Mouse (Mus musculus): ENCODE results near the gene Mta1. TPM values are rescaled to one million over a fixed set of nuclear protein-coding genes. Genes with fewer than 3 reads are reported as not detected.

The Mta1 gene
- polyA plus RNA-seq, 1 experiment: 90.8 TPM

- H3ac ChIP-seq (ENCODE audit: control insufficient read depth, insufficient read length, low read depth): no peak overlapping the region
- TF ChIP-seq MAX (IDR thresholded peaks at IDR 0.05) (no peak), MYOG (IDR thresholded peaks at IDR 0.05; ENCODE audit: control insufficient read depth, extremely low read depth, insufficient read length) (no peak), FOSL1 (IDR thresholded peaks at IDR 0.05; ENCODE audit: insufficient read depth, low read length, poor library complexity, severe bottlenecking) (no peak)
- no peaks in the 10 kb centered on the region for H3K27me3 ChIP-seq (ENCODE audit: control insufficient read depth, insufficient read depth, insufficient read length)
- H3K79me3 ChIP-seq (ENCODE audit: low read depth): no peaks in the 10 kb centered on the region
- peaks cover 11% of the 10 kb centered on the region for H3K36me3 ChIP-seq (ENCODE audit: control insufficient read depth, insufficient read depth)
- no peaks in the 10 kb centered on the region for H3K79me2 ChIP-seq (ENCODE audit: control insufficient read depth, insufficient read depth)
- no peak overlapping the region for H3K4me3 ChIP-seq (ENCODE audit: insufficient read depth, poor library complexity, severe bottlenecking)
Measured at GRCm38 (mm10) chr12:113168031-113168536, 70.0 kb downstream of the Mta1 start.

DNA sequence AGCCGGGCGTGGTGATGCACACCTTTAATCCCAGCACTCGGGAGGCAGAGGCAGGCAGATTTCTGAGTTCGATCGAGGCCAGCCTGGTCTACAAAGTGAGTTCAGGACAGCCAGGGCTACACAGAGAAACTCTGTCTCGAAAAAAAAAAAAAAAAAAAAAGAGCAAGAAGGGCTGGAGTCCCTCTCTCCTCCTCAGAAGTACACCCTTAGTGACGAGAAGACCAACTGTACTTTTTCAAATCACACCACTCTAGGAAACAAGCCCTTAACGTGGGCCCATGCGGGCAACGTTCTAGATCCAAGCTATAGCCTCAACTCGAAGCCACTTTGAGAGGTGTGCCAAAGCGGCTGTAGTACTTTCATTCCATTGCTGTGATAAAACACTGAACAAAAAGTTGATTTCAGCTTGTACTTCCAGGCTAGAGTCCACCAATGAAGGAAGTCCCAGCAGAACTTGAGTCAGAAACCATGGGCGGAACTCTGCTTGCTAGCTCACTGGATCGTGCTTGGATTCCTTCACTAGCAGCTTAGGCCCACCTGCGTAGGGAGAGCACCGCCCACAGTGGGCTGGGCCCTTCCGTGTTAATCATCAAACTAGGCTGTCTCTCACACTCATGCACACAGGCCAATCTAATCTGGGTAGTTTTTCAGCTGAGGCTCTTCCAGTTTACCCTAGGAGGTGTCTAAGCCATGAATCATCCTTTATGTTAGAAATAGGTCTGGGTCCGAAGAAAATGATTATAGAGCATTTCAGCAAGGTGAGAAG lies 79.1 kb downstream of the Mta1 start:
- TF ChIP-seq FOSL1 (IDR thresholded peaks at IDR 0.05; ENCODE audit: insufficient read depth, low read length, poor library complexity, severe bottlenecking) (no peak), MYOG (IDR thresholded peaks at IDR 0.05; ENCODE audit: control insufficient read depth, extremely low read depth, insufficient read length) (no peak), CEBPB (IDR thresholded peaks at IDR 0.05; ENCODE audit: low read depth) (no peak), USF1 (IDR thresholded peaks at IDR 0.05; ENCODE audit: low read depth) (no peak), MYOD1 (IDR thresholded peaks at IDR 0.05; ENCODE audit: control insufficient read depth, insufficient read length, low read depth) (no peak), MAX (IDR thresholded peaks at IDR 0.05) (no peak), CTCF (IDR thresholded peaks at IDR 0.05; ENCODE audit: control insufficient read depth, insufficient read depth, insufficient read length) (no peak)
- H3ac ChIP-seq (ENCODE audit: control insufficient read depth, insufficient read length, low read depth): no peak overlapping the region
- H3K27me3 ChIP-seq (ENCODE audit: control insufficient read depth, insufficient read depth, insufficient read length): no peaks in the 10 kb centered on the region
- H3K79me3 ChIP-seq (ENCODE audit: low read depth): no peaks in the 10 kb centered on the region
- H3K4me3 ChIP-seq (ENCODE audit: insufficient read depth, poor library complexity, severe bottlenecking): no peak overlapping the region
- H3K79me2 ChIP-seq (ENCODE audit: control insufficient read depth, insufficient read depth): no peaks in the 10 kb centered on the region
- no peaks in the 10 kb centered on the region for H3K36me3 ChIP-seq (ENCODE audit: control insufficient read depth, insufficient read depth)

GRCm38 (mm10) chr12:113181020-113181419 lies 82.9 kb downstream of the Mta1 start:
- H3K79me2 ChIP-seq (ENCODE audit: control insufficient read depth, insufficient read depth): no peaks in the 10 kb centered on the region
- H3K79me3 ChIP-seq (ENCODE audit: low read depth): no peaks in the 10 kb centered on the region
- H3ac ChIP-seq (ENCODE audit: control insufficient read depth, insufficient read length, low read depth): no peak overlapping the region
- peaks cover 5% of the 10 kb centered on the region for H3K27me3 ChIP-seq (ENCODE audit: control insufficient read depth, insufficient read depth, insufficient read length)
- no peaks in the 10 kb centered on the region for H3K36me3 ChIP-seq (ENCODE audit: control insufficient read depth, insufficient read depth)
- H3K4me3 ChIP-seq (ENCODE audit: insufficient read depth, poor library complexity, severe bottlenecking): no peak overlapping the region
- TF ChIP-seq USF1 (IDR thresholded peaks at IDR 0.05; ENCODE audit: low read depth): no peak
- no peak for TF ChIP-seq MYOD1 (IDR thresholded peaks at IDR 0.05; ENCODE audit: control insufficient read depth, insufficient read length, low read depth)
- TF ChIP-seq FOSL1 (IDR thresholded peaks at IDR 0.05; ENCODE audit: insufficient read depth, low read length, poor library complexity, severe bottlenecking): no peak
- TF ChIP-seq MYOG (IDR thresholded peaks at IDR 0.05; ENCODE audit: control insufficient read depth, extremely low read depth, insufficient read length): no peak
- no peak for TF ChIP-seq MAX (IDR thresholded peaks at IDR 0.05)
- TF ChIP-seq CEBPB (IDR thresholded peaks at IDR 0.05; ENCODE audit: low read depth): no peak
- no peak for TF ChIP-seq CTCF (IDR thresholded peaks at IDR 0.05; ENCODE audit: control insufficient read depth, insufficient read depth, insufficient read length)

- no peaks in the 10 kb centered on the region for H3K79me3 ChIP-seq (ENCODE audit: low read depth)
- peaks cover 5% of the 10 kb centered on the region for H3K27me3 ChIP-seq (ENCODE audit: control insufficient read depth, insufficient read depth, insufficient read length)
- TF ChIP-seq MYOG (IDR thresholded peaks at IDR 0.05; ENCODE audit: control insufficient read depth, extremely low read depth, insufficient read length) (no peak), FOSL1 (IDR thresholded peaks at IDR 0.05; ENCODE audit: insufficient read depth, low read length, poor library complexity, severe bottlenecking) (no peak), MYOD1 (IDR thresholded peaks at IDR 0.05; ENCODE audit: control insufficient read depth, insufficient read length, low read depth) (no peak), CTCF (IDR thresholded peaks at IDR 0.05; ENCODE audit: control insufficient read depth, insufficient read depth, insufficient read length) (no peak), USF1 (IDR thresholded peaks at IDR 0.05; ENCODE audit: low read depth) (no peak), CEBPB (IDR thresholded peaks at IDR 0.05; ENCODE audit: low read depth) (no peak), MAX (IDR thresholded peaks at IDR 0.05) (no peak)
- H3ac ChIP-seq (ENCODE audit: control insufficient read depth, insufficient read length, low read depth): no peak overlapping the region
- no peaks in the 10 kb centered on the region for H3K36me3 ChIP-seq (ENCODE audit: control insufficient read depth, insufficient read depth)
- H3K4me3 ChIP-seq (ENCODE audit: insufficient read depth, poor library complexity, severe bottlenecking): no peak overlapping the region
- no peaks in the 10 kb centered on the region for H3K79me2 ChIP-seq (ENCODE audit: control insufficient read depth, insufficient read depth)
Measured at GRCm38 (mm10) chr12:113184945-113185344, 86.9 kb downstream of the Mta1 start.

DNA sequence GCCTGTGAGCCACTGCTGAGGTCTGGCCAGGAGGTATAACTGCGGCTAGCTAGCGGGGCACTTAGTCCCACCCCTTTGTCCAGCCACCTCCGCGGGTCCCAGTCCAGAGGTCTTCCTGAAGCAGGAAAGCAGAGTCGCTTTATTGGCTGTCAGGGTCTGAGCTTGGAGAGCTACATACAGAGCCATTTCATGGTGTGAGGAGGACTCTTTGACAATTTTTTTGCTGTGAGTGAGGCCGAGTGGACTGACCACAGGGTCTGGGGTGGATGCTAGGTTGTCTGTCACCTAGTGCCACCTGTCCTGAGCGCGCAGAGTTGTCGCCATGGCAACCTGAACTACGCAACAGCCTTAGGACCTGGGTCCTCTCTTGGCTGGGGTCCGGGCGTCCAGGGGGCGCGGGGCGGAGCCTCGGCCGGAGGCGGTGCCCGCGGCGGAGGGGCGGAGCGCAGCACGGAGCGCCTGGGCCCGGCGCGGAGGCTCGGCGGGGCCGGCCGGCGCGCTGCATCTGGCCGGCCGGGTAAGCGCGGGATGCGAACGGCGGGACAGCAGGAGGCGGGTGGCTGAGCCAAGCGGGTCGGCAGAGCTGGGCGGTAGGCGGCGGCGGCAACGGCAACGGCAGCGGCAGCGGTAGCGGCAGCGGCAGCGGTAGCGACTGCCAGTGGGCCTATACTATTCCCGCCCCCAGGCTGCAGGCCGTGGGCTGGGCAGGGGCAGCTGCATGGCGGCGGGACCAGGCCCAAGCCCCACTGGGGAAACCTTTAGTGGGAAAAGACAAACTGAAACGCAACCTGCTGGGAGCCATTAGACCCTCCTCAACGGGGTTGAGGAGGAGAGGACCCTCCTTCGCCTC lies 87.6 kb downstream of the Mta1 start, which contains the start of gene Tmem121:
Tmem121 (plus strand) TSS at position 489 of the 850 bp plus-strand sequence.
- Histone ChIP-seq H3ac (ENCODE audit: control insufficient read depth, insufficient read length, low read depth) (peak within 1 kb of the TSS; percentile 49), H3K27me3 (ENCODE audit: control insufficient read depth, insufficient read depth, insufficient read length) (peaks cover 5% of the 10 kb centered on the region), H3K79me3 (ENCODE audit: low read depth) (no peaks in the 10 kb centered on the region), H3K4me3 (ENCODE audit: insufficient read depth, poor library complexity, severe bottlenecking) (peak within 1 kb of the TSS; percentile 14), H3K36me3 (ENCODE audit: control insufficient read depth, insufficient read depth) (no peaks in the 10 kb centered on the region), H3K79me2 (ENCODE audit: control insufficient read depth, insufficient read depth) (no peaks in the 10 kb centered on the region)
- TF ChIP-seq CTCF (IDR thresholded peaks at IDR 0.05; ENCODE audit: control insufficient read depth, insufficient read depth, insufficient read length) (no peak), MYOG (IDR thresholded peaks at IDR 0.05; ENCODE audit: control insufficient read depth, extremely low read depth, insufficient read length) (no peak), USF1 (IDR thresholded peaks at IDR 0.05; ENCODE audit: low read depth) (no peak), FOSL1 (IDR thresholded peaks at IDR 0.05; ENCODE audit: insufficient read depth, low read length, poor library complexity, severe bottlenecking) (no peak), MYOD1 (IDR thresholded peaks at IDR 0.05; ENCODE audit: control insufficient read depth, insufficient read length, low read depth) (no peak), MAX (IDR thresholded peaks at IDR 0.05) (no peak), CEBPB (IDR thresholded peaks at IDR 0.05; ENCODE audit: low read depth) (no peak)
